Mouse (Mus musculus): ENCODE data around the gene Hdac4. TPM values are rescaled to one million over a fixed set of nuclear protein-coding genes. Genes with fewer than 3 reads are reported as not detected.

Gene Hdac4
- 89.4 and 137 TPM in 2 replicates for total RNA-seq (2021)
- long read RNA-seq, partial matches to known transcripts = 8 of 18 reads
- long read RNA-seq, other reads (novel, unspliced or antisense) = 10 of 18 reads

DNA sequence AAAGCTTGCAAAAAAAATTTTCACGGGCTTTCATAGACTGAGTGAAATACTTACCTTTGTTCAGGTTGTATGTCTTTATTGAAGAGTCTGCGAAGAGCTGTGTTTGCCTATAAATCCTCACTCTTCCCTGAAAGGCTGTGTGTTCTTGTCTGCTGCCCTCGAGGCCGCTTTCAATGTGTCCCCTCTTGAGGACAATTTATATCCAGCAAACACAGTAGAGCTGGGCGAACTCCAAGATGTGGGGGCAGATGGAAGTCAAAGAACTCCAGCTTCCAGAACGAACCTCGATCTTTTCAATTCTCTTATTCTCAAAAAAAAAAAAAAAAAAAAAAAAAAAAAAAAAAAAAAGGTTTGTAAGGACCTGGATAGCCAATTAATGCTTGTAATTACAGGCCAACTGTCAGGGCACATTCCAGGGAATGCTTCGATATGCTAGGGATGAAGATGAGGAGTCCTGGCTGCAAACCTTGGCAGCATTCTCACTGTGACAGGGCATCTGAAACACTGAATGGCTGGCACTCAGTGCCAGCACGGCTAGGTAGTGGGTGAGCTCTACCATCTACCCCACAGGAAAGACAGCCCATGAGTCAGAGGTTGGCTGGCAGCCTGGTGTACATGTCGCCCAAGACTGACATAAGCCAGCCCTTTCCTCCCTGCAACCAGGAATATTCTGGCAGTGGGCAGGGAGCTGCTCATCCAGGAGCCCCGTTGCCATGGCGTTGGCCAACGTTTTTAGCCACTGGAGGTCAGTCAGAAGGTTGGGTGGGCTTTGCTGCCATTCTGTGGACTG, at the start of gene Hdac4:
Gene Hdac4, minus strand, starts transcription at position 340 of the 790 bp plus-strand sequence.
- peak; percentile 88 for DNase-seq

DNA sequence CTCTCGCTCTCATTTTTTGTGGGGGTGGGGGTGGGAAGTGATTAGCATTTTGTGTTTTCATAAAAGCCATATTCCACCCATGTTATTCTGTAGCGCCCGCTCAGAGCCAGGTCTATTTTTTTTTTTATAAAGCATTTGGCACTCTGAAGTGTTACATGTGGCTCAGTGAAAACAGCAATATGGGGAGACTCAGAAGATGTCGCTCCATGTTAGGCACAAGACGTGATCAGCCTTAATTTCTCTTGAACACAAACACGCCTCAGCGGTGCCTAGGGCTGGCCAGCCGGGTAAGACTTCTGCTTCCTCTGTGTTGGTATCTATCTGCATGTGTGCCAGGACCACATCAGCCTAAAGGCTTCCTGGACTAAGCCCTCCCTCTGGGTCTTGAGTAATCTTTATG, 48.0 kb upstream of the Hdac4 start:
- no peak for DNase-seq

DNA sequence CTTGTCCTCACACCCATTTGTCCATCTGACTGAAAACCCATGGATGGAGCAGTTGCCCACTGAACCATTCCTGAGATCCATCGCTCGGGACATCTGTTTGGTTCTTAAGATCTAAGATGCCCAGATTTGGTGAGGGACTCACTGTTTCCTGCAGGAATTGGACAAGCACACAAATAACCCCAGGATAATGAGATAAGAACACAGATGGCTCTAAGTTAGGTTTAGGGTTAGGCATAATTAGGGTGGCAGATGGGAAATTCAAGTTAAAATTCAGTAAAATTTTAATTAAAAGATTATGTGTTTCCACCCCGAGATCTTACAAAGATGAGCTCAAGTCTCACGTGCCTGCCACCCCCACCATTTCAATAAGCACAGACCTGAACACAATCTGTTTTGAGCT, 44.6 kb upstream of the Hdac4 start:
- DNase-seq = no peak

DNA sequence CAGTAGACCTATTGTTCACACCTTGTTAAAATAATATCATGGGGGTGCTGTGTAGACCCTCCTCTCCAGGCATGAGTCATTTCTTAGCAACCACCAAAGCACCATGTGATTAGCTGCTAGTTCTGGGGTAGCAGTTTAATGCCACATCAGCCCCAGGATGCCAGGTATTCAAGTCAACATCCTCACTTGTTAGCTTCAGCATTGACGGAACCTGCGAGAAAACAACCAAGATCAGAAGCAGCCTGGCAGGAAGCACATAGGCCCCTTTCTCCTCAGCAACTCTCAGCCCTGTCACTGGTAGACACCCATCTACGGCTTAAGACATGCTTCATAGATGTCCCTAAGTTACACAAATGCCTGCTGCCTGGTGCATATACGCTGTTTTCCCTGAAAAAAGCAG, 40.1 kb upstream of the Hdac4 start:
- DNase-seq = no peak

DNA sequence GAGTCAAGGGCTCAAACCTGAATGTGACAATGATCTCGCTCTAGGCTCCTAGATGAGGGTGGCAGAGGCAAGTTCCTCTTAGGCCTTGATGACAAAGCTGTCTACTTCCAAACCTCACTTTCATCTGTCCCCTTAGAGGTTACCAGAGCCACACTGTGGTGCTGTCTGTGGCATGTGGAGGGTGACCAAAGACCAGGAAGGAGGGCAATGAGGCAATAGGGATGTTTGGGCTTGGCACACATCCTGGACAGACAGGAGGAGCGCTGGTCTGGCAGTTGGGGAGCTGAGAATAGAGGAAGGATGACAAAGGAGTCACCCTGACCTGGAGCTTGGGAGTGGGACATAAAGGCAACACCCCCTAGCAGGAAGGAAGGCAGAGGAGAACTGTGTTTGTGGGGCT, 29.8 kb upstream of the Hdac4 start:
- no peak for DNase-seq

DNA sequence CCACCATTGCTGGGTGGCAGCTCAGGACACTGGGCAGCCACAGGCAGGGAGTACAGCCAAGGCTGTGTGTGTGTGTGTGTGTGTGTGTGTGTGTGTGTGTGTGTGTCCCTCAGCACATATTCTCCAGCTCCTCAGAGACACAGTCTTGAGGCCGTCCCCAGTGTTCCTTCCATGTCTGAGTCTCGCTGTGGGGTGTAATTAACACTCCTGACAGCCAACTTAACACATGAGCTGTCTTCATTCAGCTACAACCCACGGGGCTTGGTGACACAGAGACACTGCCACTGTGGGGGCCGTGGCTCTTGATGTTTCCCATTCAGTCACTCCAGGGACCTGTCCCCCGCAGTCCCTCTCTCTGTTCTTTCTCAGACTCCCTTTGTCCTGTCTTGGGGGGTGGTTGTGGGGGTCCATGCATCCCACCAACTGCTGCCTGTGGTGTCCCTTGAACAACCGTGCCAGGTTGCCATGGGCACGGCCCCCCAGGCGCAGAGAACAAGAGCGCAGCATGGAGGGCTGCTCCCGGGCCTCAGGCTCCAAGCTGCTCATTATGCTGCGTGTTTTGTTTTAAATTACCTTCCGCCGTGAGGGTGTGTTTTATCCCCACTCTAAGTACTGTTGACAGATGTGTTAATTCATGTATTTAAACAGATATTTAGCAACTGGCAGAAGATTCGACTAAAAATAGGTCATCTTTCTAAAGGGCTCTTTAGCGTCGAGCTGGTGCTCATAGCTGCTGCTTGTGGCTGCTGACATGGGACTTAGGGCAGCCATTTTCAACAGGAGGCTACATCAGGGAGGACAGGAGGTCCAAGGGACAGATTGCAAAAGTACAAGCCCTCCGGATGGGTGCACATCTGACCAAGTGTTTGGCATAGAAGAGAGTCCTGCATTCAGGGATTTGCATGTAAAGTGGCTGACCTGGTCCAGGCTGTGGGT, 28.7 kb upstream of the Hdac4 start:
- no peak for DNase-seq

DNA sequence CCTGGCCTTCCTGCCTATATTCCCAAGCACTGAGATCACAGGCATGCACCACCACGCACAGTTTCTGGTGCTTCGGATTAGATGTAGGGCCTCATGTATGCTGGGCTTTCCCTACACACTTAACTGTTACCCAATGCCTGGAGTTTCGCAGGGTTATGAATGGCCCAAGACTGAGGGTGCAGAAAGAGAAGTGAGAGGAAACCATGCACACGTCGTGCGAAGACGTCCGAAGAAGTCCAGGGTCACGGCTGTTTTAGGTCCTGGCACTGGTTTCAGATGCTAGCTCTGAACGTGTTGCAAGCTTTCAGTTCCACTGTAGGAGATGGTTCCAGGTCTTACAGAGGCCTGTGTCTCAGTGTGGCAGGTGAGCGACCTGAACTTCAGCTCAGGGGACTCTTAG, 21.2 kb upstream of the Hdac4 start:
- no peak for DNase-seq

DNA sequence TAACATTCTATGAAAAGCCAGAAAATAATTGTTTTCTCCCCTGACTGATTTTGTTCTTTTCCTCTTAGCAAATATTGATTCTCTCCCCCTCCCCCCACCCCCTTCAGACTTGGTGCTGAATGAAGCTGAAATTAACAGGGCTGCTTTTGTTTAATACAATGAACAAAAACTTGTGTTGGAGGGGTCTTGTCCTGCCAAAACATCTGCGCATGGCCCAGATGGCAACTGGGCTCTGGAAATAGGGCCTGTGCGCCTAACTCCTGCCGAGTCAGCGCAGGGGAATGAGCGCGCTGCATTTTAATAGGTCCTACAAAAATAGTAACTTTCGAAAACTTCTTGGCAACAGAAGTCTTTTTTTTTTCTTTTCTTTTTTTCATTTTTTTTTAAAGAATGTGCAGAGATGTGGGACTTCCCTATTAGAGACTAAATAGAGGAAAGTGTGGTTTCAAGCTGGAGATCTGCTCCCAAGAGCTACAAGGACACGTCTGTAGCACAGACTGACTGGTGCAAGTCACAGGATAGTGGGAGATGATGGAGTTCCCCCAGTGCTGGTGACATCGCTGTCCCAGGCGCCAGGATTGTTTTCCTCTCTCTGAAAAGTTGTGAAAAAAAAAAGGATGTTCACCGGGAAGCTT, 20.6 kb upstream of the Hdac4 start:
- no peak for DNase-seq

DNA sequence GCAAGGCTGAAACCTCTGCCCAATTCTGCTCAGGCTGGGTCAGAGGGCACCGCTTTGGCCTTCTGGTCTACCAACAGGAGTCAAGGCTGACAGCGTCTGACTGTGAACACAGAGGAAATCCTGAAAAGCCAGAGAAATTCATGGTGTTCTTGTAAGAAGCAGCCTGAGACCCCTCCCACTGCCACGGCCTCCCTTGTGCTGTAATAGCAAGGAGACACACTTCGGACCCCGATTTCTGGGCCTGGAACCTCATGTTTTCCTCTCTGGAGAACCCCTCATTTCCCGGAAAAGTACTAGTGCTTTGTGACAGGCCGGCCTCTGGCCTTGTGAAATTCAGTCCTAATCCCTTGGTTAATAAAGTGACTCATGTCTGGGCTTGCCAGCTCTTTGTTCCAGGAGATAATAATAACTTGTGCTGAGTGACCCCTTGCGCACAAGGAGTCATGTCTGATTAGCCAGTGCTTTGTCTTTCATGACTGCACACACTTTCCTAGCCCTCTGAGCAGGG, 19.7 kb upstream of the Hdac4 start:
- peak; percentile 48 for DNase-seq

DNA sequence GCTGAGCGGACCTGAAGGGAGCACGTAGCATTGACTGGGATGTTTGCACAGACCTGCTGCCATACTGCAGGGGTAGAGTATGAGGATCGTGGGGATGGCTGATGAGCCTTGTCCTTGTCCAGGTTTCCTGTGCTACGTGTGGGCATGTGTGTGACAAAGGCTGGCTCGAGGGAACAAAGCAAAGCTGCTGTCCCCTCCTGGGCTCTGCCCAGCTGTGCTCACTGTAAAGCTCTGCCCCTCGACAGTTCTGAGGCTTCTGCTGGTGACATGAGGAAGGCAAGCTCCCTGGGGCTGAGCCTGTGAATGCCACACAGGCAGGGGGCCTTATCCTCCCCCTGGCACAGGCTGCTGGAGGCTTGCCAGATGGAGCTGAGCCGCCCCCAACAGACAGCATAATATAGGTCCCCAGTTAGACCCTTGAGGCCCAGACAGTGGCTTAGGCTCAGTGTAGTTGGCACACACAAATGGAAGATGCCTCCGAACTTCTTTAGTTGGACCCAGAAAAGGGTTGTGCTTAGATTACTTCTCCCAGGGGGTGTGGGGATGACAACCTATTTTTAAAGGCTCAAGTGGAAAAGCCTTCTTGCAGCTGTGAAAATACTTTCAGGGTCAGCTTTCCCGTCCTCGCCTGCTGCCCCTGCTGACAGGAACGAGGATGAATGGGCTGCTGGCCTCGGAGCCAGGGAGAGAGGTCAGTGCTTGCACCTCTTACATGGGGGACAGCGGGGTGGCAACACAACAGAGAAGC, 16.7 kb upstream of the Hdac4 start:
- peak; percentile 52 for DNase-seq

DNA sequence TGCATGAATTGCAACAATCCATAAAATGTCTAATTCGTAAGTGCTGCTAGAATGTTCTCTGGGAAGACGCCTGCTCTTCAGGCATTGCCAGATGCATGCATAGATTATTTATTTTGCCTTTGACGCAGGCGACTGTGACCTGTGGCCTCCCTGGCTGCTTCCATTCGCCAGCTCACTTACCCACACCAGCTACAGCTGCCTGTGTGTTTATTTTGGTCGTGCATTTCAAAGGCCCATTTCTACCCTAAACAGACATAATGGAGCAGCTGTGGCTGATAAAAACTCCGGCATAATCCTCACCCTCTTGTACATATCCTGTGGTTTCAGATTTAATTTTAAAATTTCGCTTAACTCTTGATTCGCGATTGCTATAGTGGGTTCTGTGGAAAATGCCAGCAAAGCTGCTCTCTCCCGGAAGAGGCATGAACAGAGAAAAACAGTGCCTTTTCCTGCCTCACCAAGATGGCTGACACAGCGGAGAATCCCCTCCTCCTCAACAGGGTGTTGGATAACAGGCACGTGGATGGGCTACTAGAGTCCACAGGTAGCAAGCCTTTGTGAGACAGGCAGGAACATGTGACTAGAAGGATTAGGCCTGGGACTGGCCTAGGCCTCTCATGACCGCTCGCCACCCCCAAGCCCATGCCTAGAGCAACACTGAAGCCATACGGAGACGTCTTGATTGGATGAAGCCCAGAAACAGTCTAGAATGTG, 7.3 kb upstream of the Hdac4 start:
- no peak for DNase-seq

DNA sequence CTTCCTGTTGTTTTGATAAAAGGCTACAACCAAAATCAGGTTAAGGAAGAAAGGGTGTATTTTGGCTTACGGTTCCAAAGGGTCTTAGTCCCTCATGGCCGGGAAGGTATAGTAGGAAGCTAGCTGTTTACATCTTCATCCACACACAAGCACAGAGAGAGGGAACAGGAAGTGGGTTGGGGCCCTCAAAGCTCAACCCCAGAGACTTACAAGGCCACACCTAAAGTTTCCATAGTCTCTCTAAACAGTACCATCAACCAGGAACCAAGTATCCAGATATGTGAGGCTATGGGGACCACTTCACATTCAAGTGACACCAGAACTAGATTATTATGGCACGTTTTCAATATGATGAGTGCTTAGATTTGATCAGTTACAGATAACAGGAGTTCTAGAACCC, 5.0 kb downstream of the Hdac4 start:
- DNase-seq = no peak

DNA sequence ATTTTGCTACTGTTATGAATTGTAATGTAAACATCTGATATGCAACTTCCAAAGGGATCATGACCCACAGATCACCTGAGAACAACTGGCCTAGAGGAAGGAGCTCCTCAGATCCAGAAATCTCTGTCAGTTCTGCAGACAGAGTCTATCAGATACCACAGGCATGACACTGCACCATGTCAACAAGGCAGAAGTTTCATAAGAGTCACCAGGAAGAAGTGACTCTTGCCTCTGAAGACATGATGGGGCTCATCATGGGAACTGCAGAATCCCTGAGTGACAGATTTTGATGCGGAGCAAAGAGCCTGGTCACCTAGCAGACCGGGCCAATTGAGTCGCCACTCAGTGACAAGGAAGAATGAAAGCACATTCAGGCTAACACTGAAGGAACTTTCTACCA, 8.4 kb downstream of the Hdac4 start:
- DNase-seq = no peak

DNA sequence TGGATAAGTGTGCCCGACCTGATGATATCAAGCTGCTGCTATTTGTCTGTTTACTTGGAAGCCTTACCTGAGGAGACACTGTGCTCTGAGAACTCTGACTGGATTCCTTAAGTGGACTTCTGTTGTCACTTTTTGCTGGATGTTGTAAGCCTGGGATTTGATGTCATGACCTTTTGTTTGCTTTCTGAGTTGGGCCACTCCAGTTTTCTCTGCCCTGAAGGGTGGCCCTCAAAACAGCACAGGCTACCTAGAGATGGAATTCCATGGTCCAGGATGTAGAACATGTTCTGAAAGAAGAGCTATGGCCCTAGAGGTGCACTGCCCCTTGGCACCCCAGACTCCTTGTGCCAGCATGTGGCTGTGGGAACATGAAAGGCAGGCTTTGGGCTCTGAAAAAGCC, 10.9 kb downstream of the Hdac4 start:
- no peak for DNase-seq

DNA sequence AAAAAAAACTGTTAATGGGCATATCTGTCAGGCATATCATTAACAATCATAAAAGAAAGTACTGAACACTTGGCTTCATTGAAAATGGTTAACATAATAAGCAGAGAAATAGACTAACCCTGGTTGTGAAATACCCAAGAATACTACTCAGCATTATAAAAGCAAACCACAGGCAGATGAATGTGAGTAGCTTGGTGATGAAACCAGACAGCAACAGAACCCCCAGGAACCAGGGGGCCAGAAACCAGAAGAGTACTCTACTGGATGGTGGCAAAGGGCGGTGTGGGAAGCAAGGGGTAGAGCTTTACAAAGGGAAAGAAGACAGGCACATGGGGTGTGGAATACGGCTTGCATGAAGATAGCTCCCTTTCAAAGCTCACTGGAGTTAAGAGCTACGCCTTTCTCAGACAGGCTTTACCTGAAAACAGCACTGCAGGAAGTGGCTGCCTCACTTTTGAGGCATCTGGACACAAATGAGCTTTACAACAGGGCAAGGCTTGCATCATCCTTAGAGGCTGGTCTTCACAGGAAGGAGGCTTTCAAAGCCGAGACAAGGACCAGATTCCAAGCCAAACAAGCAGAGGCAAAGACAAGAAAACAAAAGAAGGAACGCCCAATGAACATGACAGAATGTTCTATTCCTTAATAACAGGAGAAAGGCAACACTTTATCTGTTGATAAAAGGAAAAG, 12.3 kb downstream of the Hdac4 start:
- DNase-seq = no peak

DNA sequence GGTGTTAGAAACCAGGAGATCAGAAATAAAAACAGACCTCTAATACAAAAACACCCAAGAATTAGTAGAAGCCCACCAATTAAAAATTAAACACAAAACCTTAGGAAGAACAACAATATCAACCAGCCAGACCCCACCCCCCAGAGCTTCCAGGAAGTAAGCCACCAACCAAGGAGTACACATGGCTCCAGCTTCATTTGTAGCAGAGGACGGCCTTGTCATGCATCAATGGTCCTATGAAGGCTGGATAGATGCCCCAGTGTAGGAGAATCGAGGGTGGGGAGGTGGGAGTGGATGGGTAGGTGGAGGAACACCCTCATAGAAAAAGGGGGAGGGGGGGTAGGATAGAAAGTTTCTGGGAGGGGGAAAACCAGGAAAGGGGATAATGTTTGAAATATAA, 13.5 kb downstream of the Hdac4 start:
- no peak for DNase-seq

DNA sequence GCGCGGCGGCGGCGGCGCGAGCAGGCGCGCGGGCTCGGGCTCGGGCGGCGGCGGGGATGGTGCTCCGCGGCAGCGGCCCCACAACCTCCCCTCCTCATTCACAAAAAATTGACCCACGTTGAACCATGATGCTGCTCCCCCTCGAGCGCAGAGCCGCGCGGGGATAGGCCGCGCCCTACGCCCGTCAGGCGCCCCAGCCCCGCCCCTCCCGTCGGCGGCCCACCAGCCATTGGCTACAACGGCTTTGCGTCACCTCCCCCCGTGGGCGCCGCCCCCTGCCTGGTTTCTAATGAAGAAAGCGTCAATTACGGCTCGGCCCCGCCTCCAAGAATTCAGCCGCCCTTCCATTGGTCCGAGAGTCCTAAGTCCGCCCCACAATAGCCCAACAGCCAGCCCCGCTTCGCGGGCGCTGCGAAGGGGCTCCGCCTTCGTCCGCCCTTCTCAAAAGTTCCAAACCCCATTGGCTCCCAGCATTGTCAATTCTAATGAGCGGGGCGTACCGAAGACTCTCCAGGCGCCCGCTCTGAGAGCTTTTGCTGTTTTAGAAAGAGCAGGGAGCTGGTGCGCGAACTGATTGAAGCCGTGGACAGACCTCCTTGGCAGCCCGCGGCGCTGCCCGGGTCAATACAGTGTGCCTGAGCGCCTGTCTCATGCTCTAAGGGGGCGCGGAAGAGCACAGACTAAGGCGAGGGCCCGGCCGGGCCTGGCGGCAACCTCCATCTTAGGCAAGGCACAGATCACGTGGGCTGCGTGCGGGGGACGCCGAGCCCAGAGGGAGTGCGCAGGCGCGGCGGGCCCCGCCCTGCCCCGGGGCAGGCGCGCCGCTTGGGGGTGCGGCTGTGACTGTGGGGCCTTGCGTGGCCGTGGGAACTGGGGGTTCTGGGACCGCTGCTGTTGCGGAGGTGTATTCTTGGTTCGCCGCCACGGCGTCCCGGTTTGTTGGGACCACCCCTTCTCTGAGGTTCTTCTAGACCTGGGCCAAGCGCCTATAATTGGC, 15.1 kb downstream of the Hdac4 start:
- DNase-seq = peak; percentile 100

DNA sequence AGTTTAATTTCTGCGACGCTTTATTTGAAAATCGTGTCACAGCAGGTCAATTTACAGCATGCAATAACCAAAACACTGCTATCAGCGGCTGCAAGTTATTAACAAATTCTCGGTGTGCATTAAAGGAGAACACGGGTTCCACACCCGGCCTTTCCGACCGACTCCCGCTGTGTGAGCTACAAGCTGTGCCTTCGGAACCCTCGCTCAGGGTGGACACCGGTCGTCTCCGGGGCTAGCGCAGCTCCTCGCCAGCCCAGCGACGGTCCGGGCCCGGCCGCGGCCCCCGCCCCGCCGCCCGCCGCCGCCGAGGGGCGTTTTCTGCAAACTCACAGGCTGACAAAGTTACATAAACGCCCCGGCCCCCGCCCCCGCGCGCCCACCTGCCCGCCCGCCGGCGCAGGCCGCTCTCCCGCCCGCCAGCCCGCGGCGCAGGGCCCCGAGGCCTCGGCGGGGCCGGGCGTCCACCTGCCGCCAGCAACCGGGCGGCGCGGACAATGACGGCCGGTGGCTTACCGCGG, 16.0 kb downstream of the Hdac4 start:
- peak; percentile 47 for DNase-seq

DNA sequence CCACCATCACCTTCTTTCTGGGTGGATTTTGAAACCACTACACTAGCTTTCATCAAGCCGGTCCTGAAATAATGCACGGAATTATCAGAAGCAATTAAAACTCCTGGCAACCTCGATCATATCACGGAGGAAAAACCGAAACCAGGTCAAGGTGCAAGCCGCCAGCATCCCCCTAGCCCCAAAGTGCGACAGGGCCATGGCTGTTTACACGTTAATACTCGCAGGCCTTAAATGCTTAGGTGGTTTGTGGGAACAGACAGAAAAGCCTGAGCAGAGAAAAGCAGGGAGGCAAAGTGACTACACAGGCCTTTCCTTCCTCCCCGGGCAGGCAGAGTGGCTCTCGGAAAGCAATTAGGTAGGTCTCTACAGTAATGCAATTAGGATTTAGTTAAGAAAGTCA, 16.4 kb downstream of the Hdac4 start:
- DNase-seq = no peak

Data from adrenal gland, postnatal 25 days (tissue).